Mouse (Mus musculus): Measurements from ENCODE around the gene Dohh. TPM values are rescaled to one million over a fixed set of nuclear protein-coding genes. Genes with fewer than 3 reads are reported as not detected.

Gene Dohh
- polyA plus RNA-seq, 1 experiment from 2014 or later: 74.3 TPM

GRCm38 (mm10) chr10:81367207-81367495 is 17.1 kb upstream of the Dohh start:
- WGBS: 85% methylated on average over 6 of the region's 6 CpGs
- Histone ChIP-seq H3K4me3 (replicated peaks; ENCODE audit: low read depth, low read length) (no peak overlapping the region), H3K9me3 (replicated peaks; ENCODE audit: low read length) (no peaks in the 10 kb centered on the region), H3K4me1 (replicated peaks; ENCODE audit: insufficient read depth, low read length) (peaks cover 18% of the 10 kb centered on the region), H3K27me3 (ENCODE audit: insufficient read depth, low read length) (no peaks in the 10 kb centered on the region), H3K27ac (no peak overlapping the region), H3K4me2 (ENCODE audit: low read length) (no peak overlapping the region), H3K9ac (ENCODE audit: low read depth, low read length) (no peak overlapping the region), H3K36me3 (ENCODE audit: insufficient read depth, low read length) (peaks cover 50% of the 10 kb centered on the region)
- DNase-seq (ENCODE audit: low spot score) (no peak), ATAC-seq (replicated peaks; ENCODE audit: low FRiP score, low read depth) (no peak)
- TF ChIP-seq CTCF (IDR thresholded peaks at IDR 0.05; ENCODE audit: low read depth): no peak

GRCm38 (mm10) chr10:81375322-81375721 is 8.9 kb upstream of the Dohh start:
- H3K36me3 ChIP-seq (ENCODE audit: insufficient read depth, low read length): peaks cover 32% of the 10 kb centered on the region
- H3K4me2 ChIP-seq (ENCODE audit: low read length): no peak overlapping the region
- TF ChIP-seq CTCF (IDR thresholded peaks at IDR 0.05; ENCODE audit: low read depth): no peak
- H3K4me3 ChIP-seq (replicated peaks; ENCODE audit: low read depth, low read length): no peak overlapping the region
- no peak for DNase-seq (ENCODE audit: low spot score)
- no peak overlapping the region for H3K27ac ChIP-seq
- WGBS: 95% methylated on average over 10 of the region's 10 CpGs
- H3K4me1 ChIP-seq (replicated peaks; ENCODE audit: insufficient read depth, low read length): peaks cover 12% of the 10 kb centered on the region
- no peak for ATAC-seq (replicated peaks; ENCODE audit: low FRiP score, low read depth)
- H3K27me3 ChIP-seq (ENCODE audit: insufficient read depth, low read length): no peaks in the 10 kb centered on the region
- no peak overlapping the region for H3K9ac ChIP-seq (ENCODE audit: low read depth, low read length)
- no peaks in the 10 kb centered on the region for H3K9me3 ChIP-seq (replicated peaks; ENCODE audit: low read length)

GRCm38 (mm10) chr10:81376561-81377361 is 7.5 kb upstream of the Dohh start:
- WGBS: 29% methylated on average over 6 of the region's 6 CpGs
- H3K4me2 ChIP-seq (ENCODE audit: low read length): peak overlapping the region; percentile 82
- ATAC-seq (replicated peaks; ENCODE audit: low FRiP score, low read depth) (no peak), DNase-seq (ENCODE audit: low spot score) (no peak)
- H3K4me3 ChIP-seq (replicated peaks; ENCODE audit: low read depth, low read length): peak overlapping the region; percentile 77
- H3K9me3 ChIP-seq (replicated peaks; ENCODE audit: low read length): no peaks in the 10 kb centered on the region
- H3K27ac ChIP-seq: peak overlapping the region; percentile 65
- peak; percentile 34 for TF ChIP-seq CTCF (IDR thresholded peaks at IDR 0.05; ENCODE audit: low read depth)
- H3K36me3 ChIP-seq (ENCODE audit: insufficient read depth, low read length): peaks cover 18% of the 10 kb centered on the region; the same call in 1 of the 2 replicates
- H3K4me1 ChIP-seq (replicated peaks; ENCODE audit: insufficient read depth, low read length): peaks cover 12% of the 10 kb centered on the region
- no peaks in the 10 kb centered on the region for H3K27me3 ChIP-seq (ENCODE audit: insufficient read depth, low read length)
- H3K9ac ChIP-seq (ENCODE audit: low read depth, low read length): peak overlapping the region; percentile 82; the same call in 1 of the 2 replicates

- peak overlapping the region; percentile 77 for H3K4me3 ChIP-seq (replicated peaks; ENCODE audit: low read depth, low read length)
- H3K27ac ChIP-seq: peak overlapping the region; percentile 65; the same call in 1 of the 2 replicates
- H3K27me3 ChIP-seq (ENCODE audit: insufficient read depth, low read length): no peaks in the 10 kb centered on the region
- WGBS: 27% methylated on average over 2 of the region's 2 CpGs
- no peak for TF ChIP-seq CTCF (IDR thresholded peaks at IDR 0.05; ENCODE audit: low read depth)
- no peak for ATAC-seq (replicated peaks; ENCODE audit: low FRiP score, low read depth)
- H3K9ac ChIP-seq (ENCODE audit: low read depth, low read length): peak overlapping the region; percentile 82
- DNase-seq (ENCODE audit: low spot score): no peak
- H3K4me2 ChIP-seq (ENCODE audit: low read length): peak overlapping the region; percentile 82
- peaks cover 12% of the 10 kb centered on the region for H3K4me1 ChIP-seq (replicated peaks; ENCODE audit: insufficient read depth, low read length)
- peaks cover 18% of the 10 kb centered on the region; the same call in 1 of the 2 replicates for H3K36me3 ChIP-seq (ENCODE audit: insufficient read depth, low read length)
- H3K9me3 ChIP-seq (replicated peaks; ENCODE audit: low read length): no peaks in the 10 kb centered on the region
Observed at GRCm38 (mm10) chr10:81377362-81377664, 6.9 kb upstream of the Dohh start.

GRCm38 (mm10) chr10:81377793-81378552 is 6.3 kb upstream of the Dohh start, which contains the start of gene Fzr1:
TSS of gene Fzr1 (minus strand) at chr10:81378516.
- WGBS: 2% methylated on average over 56 of the region's 59 CpGs
- Histone ChIP-seq H3K4me1 (replicated peaks; ENCODE audit: insufficient read depth, low read length) (peaks cover 12% of the 10 kb centered on the region), H3K36me3 (ENCODE audit: insufficient read depth, low read length) (peaks cover 14% of the 10 kb centered on the region; the same call in 1 of the 2 replicates), H3K9me3 (replicated peaks; ENCODE audit: low read length) (no peaks in the 10 kb centered on the region), H3K27ac (peak within 1 kb of the TSS; percentile 65), H3K27me3 (ENCODE audit: insufficient read depth, low read length) (no peaks in the 10 kb centered on the region), H3K9ac (ENCODE audit: low read depth, low read length) (peak within 1 kb of the TSS; percentile 82), H3K4me3 (replicated peaks; ENCODE audit: low read depth, low read length) (peak within 1 kb of the TSS; percentile 77), H3K4me2 (ENCODE audit: low read length) (peak within 1 kb of the TSS; percentile 82)
- ATAC-seq (replicated peaks; ENCODE audit: low FRiP score, low read depth) (peak; percentile 66; the same call in 1 of the 2 replicates), DNase-seq (ENCODE audit: low spot score) (no peak)
- TF ChIP-seq CTCF (IDR thresholded peaks at IDR 0.05; ENCODE audit: low read depth): no peak

GRCm38 (mm10) chr10:81378553-81379182 is 5.6 kb upstream of the Dohh start:
- H3K9ac ChIP-seq (ENCODE audit: low read depth, low read length): peak overlapping the region; percentile 40; the same call in 1 of the 2 replicates
- ATAC-seq (replicated peaks; ENCODE audit: low FRiP score, low read depth) (peak; percentile 96), DNase-seq (ENCODE audit: low spot score) (peak; percentile 100)
- peaks cover 12% of the 10 kb centered on the region for H3K4me1 ChIP-seq (replicated peaks; ENCODE audit: insufficient read depth, low read length)
- WGBS: under 1% methylated on average over 46 of the region's 46 CpGs
- no peaks in the 10 kb centered on the region for H3K9me3 ChIP-seq (replicated peaks; ENCODE audit: low read length)
- H3K4me2 ChIP-seq (ENCODE audit: low read length): peak overlapping the region; percentile 64
- H3K27ac ChIP-seq: 0 out of 2 replicates have a peak overlapping the region, but pooled peaks have one; percentile 54
- TF ChIP-seq CTCF (IDR thresholded peaks at IDR 0.05; ENCODE audit: low read depth): peak; percentile 39; the same call in 1 of the 2 replicates
- H3K4me3 ChIP-seq (replicated peaks; ENCODE audit: low read depth, low read length): peak overlapping the region; percentile 77
- H3K36me3 ChIP-seq (ENCODE audit: insufficient read depth, low read length): peaks cover 7% of the 10 kb centered on the region; the same call in 1 of the 2 replicates
- H3K27me3 ChIP-seq (ENCODE audit: insufficient read depth, low read length): no peaks in the 10 kb centered on the region
